Mouse (Mus musculus): Measurements from ENCODE around the gene Lmo4.

The Lmo4 gene

GRCm38 (mm10) chr3:144148234-144148633, 56.8 kb downstream of the Lmo4 start:
- no peak for DNase-seq (ENCODE audit: low spot score in 2 of 2)

- no peak for DNase-seq (ENCODE audit: low spot score in 2 of 2)
These were observed 57.8 kb downstream of the Lmo4 start for GRCm38 (mm10) chr3:144147244-144147643.

GRCm38 (mm10) chr3:144144066-144144465, 61.0 kb downstream of the Lmo4 start:
- no peak for DNase-seq (ENCODE audit: low spot score in 2 of 2)

- no peak for DNase-seq (ENCODE audit: low spot score in 2 of 2)
These were observed 62.1 kb downstream of the Lmo4 start for GRCm38 (mm10) chr3:144142939-144143338.

GRCm38 (mm10) chr3:144141786-144142185, 63.2 kb downstream of the Lmo4 start:
- peak; percentile 18 to 48 for DNase-seq (ENCODE audit: low spot score in 2 of 2)

- no peak for DNase-seq (ENCODE audit: low spot score in 2 of 2)
These were observed 64.2 kb downstream of the Lmo4 start for GRCm38 (mm10) chr3:144140816-144141215.

- DNase-seq (ENCODE audit: low spot score in 2 of 2), result no peak
These were observed 66.4 kb downstream of the Lmo4 start for GRCm38 (mm10) chr3:144138659-144139058.

All from frontal cortex, postnatal 36 days (tissue).